Mouse (Mus musculus) lung, postnatal 0 days (tissue): ENCODE measurements around the gene Armc8. TPM values are rescaled to one million over a fixed set of nuclear protein-coding genes. Genes with fewer than 3 reads are reported as not detected.

Experiments
- ATAC-seq: fragments of 200-750 bp; cut with Nextera tagmentation; 2 replicates; pipeline ENCODE4 v1.8.0; 2017; ENCODE audit warnings: moderate library complexity
- DNase-seq: peaks from one replicate; pipeline ENCODE4 v3.0.0-alpha.2; 2016; ENCODE audit warnings: low spot score
- H3K27ac ChIP-seq: fragments of 300-500 bp; sonication (generic); 2 replicates; pipeline ENCODE4 v1.5.1; 2014; ENCODE audit warnings: antibody characterized with exemption, mild to moderate bottlenecking, low read length, mixed read lengths
- H3K27me3 ChIP-seq: fragments of 300-500 bp; sonication (generic); replicated peaks from 2 replicates; pipeline ENCODE4 v1.6.1; 2014; ENCODE audit warnings: low read length, mixed read lengths; ENCODE audit not compliant: insufficient read depth
- H3K36me3 ChIP-seq: fragments of 300-500 bp; sonication (generic); 2 replicates; pipeline ENCODE4 v1.6.1; 2014; ENCODE audit warnings: low read length, mixed read lengths; ENCODE audit not compliant: insufficient read depth
- H3K4me1 ChIP-seq: fragments of 300-500 bp; sonication (generic); 2 replicates; pipeline ENCODE4 v1.6.1; 2014; ENCODE audit warnings: antibody characterized with exemption, low read depth, low read length, mixed read lengths; ENCODE audit not compliant: insufficient read depth
- H3K4me2 ChIP-seq: fragments of 300-500 bp; sonication (generic); replicated peaks from 2 replicates; pipeline ENCODE4 v1.6.1; 2014; ENCODE audit warnings: low read depth, mild to moderate bottlenecking, low read length, moderate library complexity, mixed read lengths
- H3K4me3 ChIP-seq: fragments of 300-500 bp; sonication (generic); 2 replicates; pipeline ENCODE4 v1.5.1; 2014; ENCODE audit warnings: low read depth, low read length
- H3K9ac ChIP-seq: fragments of 300-500 bp; sonication (generic); replicated peaks from 2 replicates; pipeline ENCODE4 v1.6.1; 2014; ENCODE audit warnings: low read depth, mild to moderate bottlenecking
- H3K9me3 ChIP-seq: fragments of 300-500 bp; sonication (generic); 2 replicates; pipeline ENCODE4 v1.6.1; 2016; ENCODE audit warnings: low read length, mixed read lengths
- CTCF ChIP-seq: IDR thresholded peaks from 2 replicates; pipeline ENCODE4 v1.5.1; 2016; ENCODE audit warnings: antibody characterized with exemption, mild to moderate bottlenecking
- EP300 ChIP-seq: IDR thresholded peaks from 2 replicates; pipeline ENCODE4 v1.6.1; 2016; ENCODE audit warnings: antibody characterized with exemption, mild to moderate bottlenecking, control low read depth
- WGBS: fragments of 180-500 bp; shearing (Covaris S2); extraction: QIAGEN DNeasy Blood & Tissue Kit; methylation state at CpG from one replicate; pipeline ENCODE4 v1.1.7; 2014; 5-methylcytosine and 5-hydroxymethylcytosine counted together
- polyA plus RNA-seq: library from polyadenylated mRNA; unstranded; fragments of >200 nt; fragmentation: Nextera tagmentation; extraction: Ambion mirVana; gene quantifications from 2 replicates; pipeline ENCODE4 v1.2.1, GENCODE M21; 2015

Gene Armc8
- polyA plus RNA-seq, 1 experiment from 2014 or later: 13.7 TPM

- Histone ChIP-seq H3K9ac (no peak overlapping the region), H3K4me1 (no peaks in the 10 kb centered on the region), H3K27me3 (no peaks in the 10 kb centered on the region), H3K4me2 (no peak overlapping the region), H3K9me3 (no peaks in the 10 kb centered on the region), H3K4me3 (no peak overlapping the region), H3K36me3 (no peaks in the 10 kb centered on the region), H3K27ac (no peak overlapping the region)
- no peak for DNase-seq
- ATAC-seq: no peak
- TF ChIP-seq CTCF (no peak), EP300 (no peak)
- WGBS: 71% methylated on average over 7 of the region's 7 CpGs
These were observed 97.4 kb downstream of the Armc8 start for GRCm38 (mm10) chr9:99471334-99471733.

GRCm38 (mm10) chr9:99470347-99471092 is 98.2 kb downstream of the Armc8 start:
- H3K4me3 ChIP-seq: no peak overlapping the region
- DNase-seq (no peak), ATAC-seq (no peak)
- H3K4me2 ChIP-seq: no peak overlapping the region
- no peak overlapping the region for H3K9ac ChIP-seq
- 59% methylated on average over 16 of the region's 16 CpGs for WGBS
- no peak overlapping the region for H3K27ac ChIP-seq
- no peaks in the 10 kb centered on the region for H3K27me3 ChIP-seq
- no peaks in the 10 kb centered on the region for H3K9me3 ChIP-seq
- H3K36me3 ChIP-seq: no peaks in the 10 kb centered on the region
- H3K4me1 ChIP-seq: no peaks in the 10 kb centered on the region
- TF ChIP-seq EP300 (no peak), CTCF (no peak)

GRCm38 (mm10) chr9:99469681-99470273 is 98.9 kb downstream of the Armc8 start:
- Histone ChIP-seq H3K9ac (no peak overlapping the region), H3K36me3 (no peaks in the 10 kb centered on the region), H3K4me1 (no peaks in the 10 kb centered on the region), H3K27ac (no peak overlapping the region), H3K27me3 (no peaks in the 10 kb centered on the region), H3K4me2 (no peak overlapping the region), H3K4me3 (no peak overlapping the region), H3K9me3 (no peaks in the 10 kb centered on the region)
- ATAC-seq: no peak
- no peak for DNase-seq
- no peak for TF ChIP-seq EP300
- TF ChIP-seq CTCF: peak; percentile 43
- 58% methylated on average over 8 of the region's 8 CpGs for WGBS

- H3K4me1 ChIP-seq: no peaks in the 10 kb centered on the region
- H3K9me3 ChIP-seq: no peaks in the 10 kb centered on the region
- 68% methylated on average over 9 of the region's 9 CpGs for WGBS
- no peaks in the 10 kb centered on the region for H3K36me3 ChIP-seq
- H3K27me3 ChIP-seq: no peaks in the 10 kb centered on the region
- no peak overlapping the region for H3K9ac ChIP-seq
- TF ChIP-seq CTCF (no peak), EP300 (no peak)
- no peak overlapping the region for H3K4me3 ChIP-seq
- ATAC-seq (no peak), DNase-seq (no peak)
- no peak overlapping the region for H3K4me2 ChIP-seq
- H3K27ac ChIP-seq: no peak overlapping the region
These were observed 100.1 kb downstream of the Armc8 start for GRCm38 (mm10) chr9:99468572-99468971.

- Histone ChIP-seq H3K4me2 (no peak overlapping the region), H3K9me3 (no peaks in the 10 kb centered on the region), H3K4me1 (no peaks in the 10 kb centered on the region), H3K36me3 (no peaks in the 10 kb centered on the region), H3K9ac (no peak overlapping the region), H3K27ac (no peak overlapping the region), H3K27me3 (no peaks in the 10 kb centered on the region), H3K4me3 (no peak overlapping the region)
- no peak for ATAC-seq
- TF ChIP-seq CTCF (no peak), EP300 (no peak)
- DNase-seq: no peak
- WGBS: 77% methylated on average over 6 of the region's 6 CpGs
These were observed 103.8 kb downstream of the Armc8 start for GRCm38 (mm10) chr9:99464876-99465275.

GRCm38 (mm10) chr9:99459730-99460129 is 109.0 kb downstream of the Armc8 start:
- no peak for TF ChIP-seq EP300
- Histone ChIP-seq H3K27me3 (no peaks in the 10 kb centered on the region), H3K4me3 (no peak overlapping the region), H3K27ac (no peak overlapping the region), H3K4me2 (no peak overlapping the region), H3K9me3 (no peaks in the 10 kb centered on the region), H3K9ac (no peak overlapping the region), H3K4me1 (no peaks in the 10 kb centered on the region), H3K36me3 (no peaks in the 10 kb centered on the region)
- no peak for ATAC-seq
- no peak for DNase-seq
- 71% methylated on average over 4 of the region's 4 CpGs for WGBS
